Mouse (Mus musculus) megakaryocyte, adult 5-6 weeks (primary cell): ENCODE measurements around the gene Ccdc158. TPM values are rescaled to one million over a fixed set of nuclear protein-coding genes. Genes with fewer than 3 reads are reported as not detected.

ENCODE experiments used
- ATAC-seq: 2 replicates; pipeline ENCODE4 v1.8.0; 2016; ENCODE audit warnings: mild to moderate bottlenecking, inconsistent platforms; ENCODE audit not compliant: poor library complexity, severe bottlenecking
- total RNA-seq, 2 experiments: library from RNA; stranded (forward) in 1 of 2; stranded (reverse) in 1 of 2; fragments of 153-499, 151-499 nt in 1 of 2; fragments of 221-1000, 200-1000 nt in 1 of 2; gene quantifications; 2 replicates each; pipeline versions ENCODE4 v1.2.3 to v1.2.4; 2015 to 2017

Gene Ccdc158
- total RNA-seq, 2 experiments from 2014 or later, result 0.18 to 0.62 TPM

DNA sequence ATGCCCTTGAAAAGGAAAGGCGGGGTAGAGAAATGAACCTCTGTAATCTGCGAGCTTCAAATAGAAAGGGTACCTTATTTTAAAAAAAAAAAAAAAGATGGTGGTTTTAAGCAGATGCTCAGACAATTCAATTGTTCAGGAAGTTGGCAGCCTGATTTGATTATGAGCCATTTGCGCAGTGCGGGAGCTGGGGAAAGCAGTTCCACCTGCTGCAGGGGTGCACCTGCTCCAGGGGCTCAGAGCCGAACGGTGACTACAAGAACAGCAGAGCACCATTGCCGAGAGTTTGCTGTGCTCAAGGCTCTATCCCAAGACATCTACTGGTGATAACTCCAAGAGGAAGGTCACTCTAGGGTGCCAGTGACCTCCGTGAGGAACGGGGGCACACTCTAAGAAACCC is 13.5 kb upstream of the Ccdc158 start:
- ATAC-seq, result no peak

DNA sequence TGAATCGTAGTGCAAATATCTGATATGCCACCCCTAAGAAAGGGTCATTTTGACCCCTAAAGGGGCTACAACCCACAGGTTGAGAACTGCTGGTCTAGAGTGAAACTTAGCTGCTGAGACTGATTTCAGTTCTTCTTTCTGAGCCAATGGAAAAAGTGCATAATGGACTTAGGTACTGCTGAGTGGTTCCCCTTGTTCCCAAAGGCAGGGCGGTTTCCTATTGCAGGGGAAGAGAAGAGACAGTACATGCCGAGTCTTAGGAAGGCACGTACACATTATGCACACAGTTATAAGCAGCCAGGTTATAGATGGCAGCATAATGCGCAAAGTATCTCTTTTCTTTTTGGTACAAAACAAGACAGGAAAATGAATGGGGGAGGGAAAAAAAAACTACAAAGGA is 13.1 kb upstream of the Ccdc158 start:
- ATAC-seq, result peak; percentile 63

DNA sequence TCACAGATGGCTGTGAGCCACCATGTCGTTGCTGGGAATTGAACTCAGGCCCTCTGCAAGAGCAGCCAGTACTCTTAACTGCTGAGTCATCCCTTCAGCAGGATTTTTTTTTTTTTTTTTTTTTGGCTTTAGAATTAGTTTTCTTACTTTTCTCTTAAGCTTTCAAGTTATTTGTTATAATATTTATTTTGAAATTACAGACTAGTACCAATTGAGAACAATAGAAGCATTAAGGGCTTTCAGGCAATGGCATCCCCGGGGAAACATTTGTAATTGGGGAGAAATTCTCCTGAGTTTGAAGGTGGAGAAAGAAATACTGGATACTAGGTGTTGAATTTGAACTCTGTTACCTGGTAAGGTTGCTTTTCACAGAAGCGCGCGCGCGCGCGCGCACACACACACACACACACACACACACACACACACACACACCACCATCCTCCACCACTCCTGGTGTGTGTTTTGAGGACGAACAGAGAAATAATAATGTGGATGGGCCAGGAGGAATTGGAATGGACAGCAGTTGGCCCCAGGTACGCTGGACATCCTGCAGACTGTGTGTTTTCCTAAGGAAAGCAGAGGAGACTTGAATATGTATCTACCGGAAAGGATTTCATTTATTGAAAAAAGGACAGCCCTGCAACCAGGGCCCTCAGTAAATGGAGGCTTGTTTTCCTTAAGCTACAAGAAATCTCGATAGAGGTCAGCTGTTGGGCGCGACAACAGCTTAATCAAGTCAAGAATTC is 9.8 kb upstream of the Ccdc158 start:
- ATAC-seq, result no peak

DNA sequence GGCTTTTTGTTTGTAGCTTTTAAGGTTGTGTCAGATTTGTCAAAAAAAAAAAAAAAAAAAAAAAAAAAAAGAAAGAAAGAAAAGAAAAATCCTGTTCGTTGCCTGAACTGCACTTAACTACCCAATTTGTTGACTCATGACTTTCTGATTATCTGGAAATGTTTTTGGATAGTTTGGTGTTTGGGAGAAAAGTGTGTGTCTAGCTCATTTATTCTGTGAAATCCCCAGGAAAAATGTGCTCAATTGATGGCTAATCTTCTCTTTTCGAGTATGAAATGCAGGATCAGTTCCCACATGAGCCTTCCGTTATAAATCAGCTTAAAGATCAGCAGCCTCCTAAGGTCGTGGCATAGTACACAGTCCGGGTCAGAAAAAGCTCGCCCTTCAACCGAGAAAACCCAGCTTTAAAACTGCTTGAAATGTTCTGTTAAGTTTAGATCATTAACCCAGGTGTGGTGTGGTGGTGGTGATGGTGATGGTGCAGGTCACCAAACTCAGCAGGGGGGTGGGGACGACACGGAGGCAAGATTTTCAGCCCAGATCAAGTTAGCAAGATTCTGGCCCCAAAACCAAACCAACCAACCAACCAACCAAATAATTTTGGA is 8.9 kb upstream of the Ccdc158 start:
- no peak for ATAC-seq

DNA sequence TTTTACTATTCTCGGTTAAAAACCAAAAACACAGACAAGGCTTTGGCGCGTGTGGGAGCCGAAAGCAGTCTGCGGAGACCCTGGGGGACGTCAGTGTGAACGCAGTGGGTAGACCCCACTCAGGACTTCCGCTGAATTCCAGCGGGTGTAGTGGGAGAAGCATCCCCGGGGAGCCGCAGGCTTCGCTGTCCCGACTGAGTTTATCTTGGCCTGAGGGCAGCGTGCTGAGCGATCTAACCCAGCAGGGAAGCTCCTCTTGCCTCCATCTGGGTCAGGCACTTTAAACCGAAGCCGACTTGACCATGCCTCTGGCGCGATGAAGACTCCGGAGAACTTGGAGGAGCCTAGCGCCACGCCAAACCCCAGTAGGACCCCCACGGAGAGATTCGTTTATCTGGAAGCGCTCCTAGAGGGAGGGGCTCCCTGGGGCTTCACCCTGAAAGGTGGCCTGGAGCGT is 8.3 kb upstream of the Ccdc158 start, which contains the start of gene Shroom3:
Gene Shroom3 (plus strand): TSS at position 85 of the 457 bp plus-strand sequence.
- ATAC-seq, result no peak

DNA sequence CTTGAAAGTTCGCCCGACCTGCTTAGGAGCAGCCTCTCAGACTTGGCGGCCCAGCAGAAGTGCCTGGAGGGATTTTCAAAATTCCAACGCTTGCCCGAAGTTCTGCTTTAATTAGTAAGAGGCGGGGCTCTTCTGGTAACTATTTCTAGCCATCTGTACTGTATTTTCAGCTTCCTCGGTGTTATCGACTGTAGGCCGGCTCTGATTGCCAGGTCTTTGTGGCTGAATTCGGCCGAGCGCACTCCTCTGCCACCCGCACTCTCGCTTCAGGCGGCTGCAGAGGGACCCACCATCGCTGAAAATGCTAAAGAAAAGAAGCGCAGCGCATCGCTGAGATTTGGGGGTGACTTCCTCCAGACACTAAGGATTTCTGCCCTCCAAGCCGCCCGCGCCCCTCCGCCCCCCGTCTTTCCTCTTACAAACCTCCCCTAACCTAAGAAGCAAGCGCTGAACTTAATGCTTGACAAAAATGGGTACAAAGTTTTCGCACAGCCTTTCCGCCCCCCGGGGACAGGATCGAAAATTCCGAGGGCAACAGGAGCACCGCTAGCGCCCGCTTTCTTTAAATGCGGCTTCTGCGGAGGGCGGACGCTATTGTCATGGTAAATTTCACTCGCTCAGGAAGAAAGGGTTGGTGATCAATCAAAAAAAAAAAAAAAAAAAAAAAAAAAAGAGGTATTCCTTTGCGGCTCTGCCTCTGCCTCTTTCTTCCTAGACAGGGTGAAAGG is 7.7 kb upstream of the Ccdc158 start:
- no peak for ATAC-seq

DNA sequence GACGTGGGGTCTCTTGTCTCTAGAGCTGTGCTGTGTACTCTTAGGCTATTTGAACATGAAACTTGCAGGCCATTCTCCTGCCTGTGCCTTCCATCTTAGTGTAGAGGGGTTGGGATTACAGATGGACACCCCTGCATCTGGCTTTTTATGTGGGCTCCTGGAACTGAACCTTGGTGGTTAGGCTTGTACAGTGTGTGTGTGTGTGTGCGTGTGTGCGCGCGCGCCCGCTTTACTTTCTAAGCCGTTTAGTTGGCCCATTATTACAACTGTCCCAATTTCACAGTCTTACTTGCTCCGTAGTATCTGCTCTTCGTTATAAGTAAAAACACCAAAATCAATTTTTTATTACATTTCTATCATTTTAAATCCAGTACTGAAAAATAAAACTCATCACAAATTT is 6.8 kb upstream of the Ccdc158 start:
- no peak for ATAC-seq

DNA sequence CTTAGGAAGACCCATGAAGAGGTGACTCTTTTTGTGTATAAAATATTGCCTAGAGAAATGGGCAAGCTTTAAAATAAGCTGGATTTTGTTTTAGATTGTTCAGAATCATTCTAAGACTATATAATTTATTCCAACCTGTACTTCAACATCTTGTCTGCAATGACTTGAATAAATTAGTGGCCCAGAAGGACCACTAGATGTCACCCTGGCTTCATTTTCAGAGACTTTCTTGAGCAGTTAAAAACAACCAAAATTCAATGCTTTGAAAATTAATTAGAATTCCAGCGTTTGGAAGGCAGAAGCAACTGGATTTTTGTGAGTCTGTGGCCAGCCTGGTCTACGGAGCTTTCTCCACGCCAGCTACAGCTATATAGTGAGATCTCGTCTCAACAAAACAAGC is 4.4 kb upstream of the Ccdc158 start:
- ATAC-seq, result no peak

DNA sequence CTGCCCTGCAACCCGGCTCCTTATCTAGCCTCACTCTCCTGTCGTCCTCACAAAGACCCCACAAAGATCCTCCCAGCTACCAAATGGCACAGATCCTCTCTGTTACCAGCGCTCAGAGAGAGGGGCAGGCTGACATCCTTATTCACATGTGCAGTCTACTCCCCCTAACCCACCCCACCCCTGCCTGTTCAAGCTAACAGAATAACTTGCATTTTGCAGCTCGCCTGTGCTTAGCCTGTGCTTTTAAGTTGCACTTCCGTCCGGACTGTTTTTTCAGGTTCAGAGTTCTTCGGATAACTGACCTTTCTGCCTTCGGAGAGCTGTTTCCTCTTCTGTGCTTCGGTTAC is 476 bp upstream of the Ccdc158 start:
- ATAC-seq, result peak; percentile 14; the same call in 1 of the 2 replicates

DNA sequence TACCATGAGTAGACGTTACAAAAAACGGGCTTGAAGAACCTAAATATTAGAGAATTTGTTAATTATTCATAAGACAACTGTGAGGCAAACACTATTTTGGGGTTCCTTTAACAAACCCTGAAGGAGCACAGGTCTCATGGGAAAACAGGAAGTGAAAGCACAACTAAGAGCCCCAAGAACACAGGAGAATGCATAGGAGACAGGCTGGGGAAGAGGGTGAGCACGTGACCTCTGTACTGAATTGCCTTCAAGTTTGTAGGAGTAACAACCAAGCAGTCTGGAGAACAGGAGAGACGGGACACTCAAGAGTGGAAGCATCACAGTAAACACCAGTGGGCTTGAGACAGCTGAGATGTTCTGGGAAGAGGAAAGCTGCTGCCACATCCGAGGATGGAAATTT is 8.2 kb downstream of the Ccdc158 start:
- peak; percentile 60 for ATAC-seq

DNA sequence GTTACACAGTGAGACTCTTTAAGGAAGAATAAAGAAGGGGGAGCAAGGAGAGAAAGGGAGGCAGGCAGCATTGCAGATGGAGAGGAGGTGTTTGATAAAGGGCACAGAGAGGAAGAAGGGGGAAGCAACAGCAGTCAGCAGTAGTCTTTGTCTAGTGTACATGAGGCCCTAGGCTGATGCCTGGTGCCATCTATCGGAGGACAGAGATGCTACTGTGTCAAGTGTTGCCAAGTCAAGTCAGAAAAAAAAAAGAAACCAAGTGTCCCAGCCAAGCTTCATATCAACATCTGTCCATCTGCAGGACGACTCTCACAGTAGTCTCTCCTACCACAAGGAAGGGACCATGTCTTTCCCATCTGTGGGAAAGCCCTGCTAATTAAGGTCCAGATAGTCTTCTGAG is 10.8 kb downstream of the Ccdc158 start:
- no peak for ATAC-seq

DNA sequence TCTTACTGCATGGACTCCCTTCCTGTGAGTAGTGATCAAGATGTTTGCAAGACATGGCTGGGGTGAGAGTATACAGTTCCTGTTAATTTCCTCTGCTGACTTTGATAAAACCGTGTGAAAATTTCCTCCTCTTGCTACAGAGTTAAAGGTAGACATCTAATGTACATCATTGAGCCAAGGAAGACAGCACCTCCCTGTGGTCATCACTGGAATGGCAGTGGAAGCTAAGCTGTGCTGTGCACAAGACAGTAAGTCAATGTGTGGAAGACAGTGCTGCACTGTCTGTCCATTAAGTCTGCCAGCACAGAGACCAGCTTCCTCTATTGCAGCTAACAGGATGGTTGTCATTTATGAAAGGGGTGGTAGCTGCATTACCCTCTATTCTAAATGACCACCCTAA is 18.8 kb downstream of the Ccdc158 start:
- peak; percentile 88 for ATAC-seq

DNA sequence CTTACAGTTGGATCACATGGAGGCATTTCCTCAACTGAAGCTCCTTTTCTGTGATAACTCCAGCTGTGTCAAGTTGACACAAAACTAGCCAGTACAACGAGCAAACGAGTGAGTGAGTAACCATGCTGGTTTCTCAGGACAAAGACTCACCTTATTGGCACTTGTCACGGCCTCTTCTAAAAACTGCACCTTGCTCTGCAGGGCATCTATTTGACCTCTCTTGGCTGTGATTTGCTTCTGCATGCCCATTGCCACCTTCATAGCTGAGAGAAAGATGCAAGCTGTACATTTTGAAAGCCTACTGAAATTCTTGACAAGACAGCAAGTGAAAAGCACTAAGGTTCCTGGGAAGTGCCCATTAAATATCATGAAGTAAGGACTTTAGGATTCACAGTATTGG is 34.2 kb downstream of the Ccdc158 start:
- ATAC-seq, result no peak

DNA sequence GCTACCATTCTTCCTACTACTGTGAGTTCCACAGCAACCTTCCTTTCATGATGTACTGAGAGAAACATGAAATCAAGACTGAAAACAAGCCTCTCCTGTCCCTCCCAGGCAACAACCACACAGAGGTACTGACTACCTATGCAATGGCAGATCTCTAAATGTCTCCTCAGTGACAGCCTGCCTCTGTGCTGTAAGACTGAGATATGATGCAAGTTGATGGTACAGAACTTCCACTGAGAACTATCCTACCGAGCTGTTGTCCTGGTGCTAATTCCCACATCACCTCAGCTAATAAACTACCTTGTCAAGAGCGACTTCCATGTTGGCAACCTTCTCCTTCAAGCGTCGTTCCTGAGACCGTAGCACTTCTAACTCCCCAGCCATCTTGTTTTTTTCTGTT is 39.2 kb downstream of the Ccdc158 start:
- ATAC-seq, result no peak

DNA sequence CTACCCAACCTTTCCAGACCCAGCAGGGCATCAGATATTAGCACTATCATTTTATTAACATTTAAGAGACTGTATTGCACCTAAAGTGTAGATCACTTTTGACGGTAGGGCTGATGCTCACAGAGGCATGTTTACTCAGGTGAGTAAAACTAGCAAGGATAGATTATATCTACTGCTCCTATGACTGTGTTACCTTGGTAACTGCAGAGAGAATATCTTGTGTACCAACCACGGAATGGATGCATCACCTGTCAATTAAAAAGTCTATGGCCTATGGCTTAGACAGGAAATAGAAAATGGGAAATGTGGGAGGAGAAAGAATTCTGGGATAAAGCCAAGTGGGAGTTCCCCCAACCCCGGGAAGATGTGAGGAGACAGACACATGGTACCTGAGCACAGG is 40.2 kb downstream of the Ccdc158 start:
- no peak for ATAC-seq

DNA sequence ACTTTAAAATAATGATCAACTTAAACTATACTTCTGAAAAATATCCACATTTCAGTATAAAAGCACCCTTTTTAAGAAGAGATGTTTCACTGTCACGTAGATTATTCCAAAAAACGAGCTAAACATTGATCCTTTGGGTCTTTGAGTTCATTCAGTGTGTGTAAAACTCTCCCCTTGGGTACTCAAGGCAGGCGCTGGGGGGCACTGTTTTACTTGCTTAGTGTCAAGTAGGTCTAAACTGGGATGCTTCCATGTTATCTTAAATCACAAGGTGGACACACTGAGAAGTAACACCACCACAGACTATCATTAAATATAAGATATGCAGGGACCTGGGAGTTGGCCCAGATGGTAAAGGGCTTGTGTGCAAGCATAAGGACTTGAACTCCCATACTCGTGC is 41.5 kb downstream of the Ccdc158 start:
- ATAC-seq, result no peak

DNA sequence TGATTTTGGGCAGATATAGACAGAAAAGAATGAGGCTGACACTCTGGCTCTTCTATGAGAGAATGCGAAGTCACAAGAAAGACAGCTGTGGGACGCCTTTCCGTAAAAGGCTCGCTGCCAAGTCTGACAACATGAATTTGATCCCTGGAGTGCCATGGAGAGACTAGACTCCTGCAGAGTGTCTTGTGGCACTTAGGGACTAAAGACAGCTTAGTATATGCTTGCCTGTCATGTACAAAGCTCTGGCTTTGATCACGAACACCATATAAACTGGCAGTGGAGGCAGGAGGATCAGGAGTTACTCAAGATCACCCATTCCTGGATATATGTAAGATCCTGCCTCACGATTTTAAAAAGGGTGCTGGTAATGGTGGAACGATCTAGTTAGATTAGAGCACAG is 47.2 kb downstream of the Ccdc158 start:
- no peak for ATAC-seq

DNA sequence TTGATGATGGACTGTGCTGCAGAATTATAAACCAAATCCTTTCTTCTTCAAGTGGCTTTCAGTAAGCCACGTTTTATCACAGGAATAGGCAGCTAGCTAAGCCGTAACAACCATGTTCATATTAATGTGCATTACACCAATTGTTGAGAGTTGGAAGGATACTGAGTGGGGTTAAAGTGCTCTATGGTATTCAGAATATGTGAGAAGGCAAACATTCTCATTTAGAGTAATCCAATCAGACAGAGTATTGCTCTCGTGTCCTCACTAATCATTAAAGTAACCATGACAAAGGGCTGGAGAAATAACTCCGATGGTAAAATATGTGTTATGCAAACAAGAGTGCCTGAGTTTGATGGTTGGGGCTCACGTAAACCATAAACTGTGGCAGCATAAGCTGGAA is 53.2 kb downstream of the Ccdc158 start:
- no peak for ATAC-seq

DNA sequence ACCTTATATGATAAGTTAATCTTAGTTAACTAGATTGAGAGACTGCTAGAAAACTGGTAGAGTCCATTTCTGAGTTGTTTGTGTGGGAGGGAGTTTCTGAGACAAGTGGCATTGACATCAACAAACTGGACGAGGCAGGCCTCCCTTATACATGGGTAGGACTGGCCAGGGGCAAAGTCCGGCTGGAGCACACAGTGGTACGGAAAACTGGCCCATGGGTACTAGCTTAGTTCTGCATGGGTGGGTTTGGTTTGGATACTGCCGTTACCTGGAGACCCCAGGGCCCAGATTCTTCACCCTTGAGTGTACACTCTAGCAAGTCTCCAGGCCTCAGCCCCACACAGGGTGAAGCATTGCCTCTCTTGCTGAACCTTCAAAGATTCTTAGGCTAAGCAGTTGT is 62.3 kb downstream of the Ccdc158 start:
- no peak for ATAC-seq

DNA sequence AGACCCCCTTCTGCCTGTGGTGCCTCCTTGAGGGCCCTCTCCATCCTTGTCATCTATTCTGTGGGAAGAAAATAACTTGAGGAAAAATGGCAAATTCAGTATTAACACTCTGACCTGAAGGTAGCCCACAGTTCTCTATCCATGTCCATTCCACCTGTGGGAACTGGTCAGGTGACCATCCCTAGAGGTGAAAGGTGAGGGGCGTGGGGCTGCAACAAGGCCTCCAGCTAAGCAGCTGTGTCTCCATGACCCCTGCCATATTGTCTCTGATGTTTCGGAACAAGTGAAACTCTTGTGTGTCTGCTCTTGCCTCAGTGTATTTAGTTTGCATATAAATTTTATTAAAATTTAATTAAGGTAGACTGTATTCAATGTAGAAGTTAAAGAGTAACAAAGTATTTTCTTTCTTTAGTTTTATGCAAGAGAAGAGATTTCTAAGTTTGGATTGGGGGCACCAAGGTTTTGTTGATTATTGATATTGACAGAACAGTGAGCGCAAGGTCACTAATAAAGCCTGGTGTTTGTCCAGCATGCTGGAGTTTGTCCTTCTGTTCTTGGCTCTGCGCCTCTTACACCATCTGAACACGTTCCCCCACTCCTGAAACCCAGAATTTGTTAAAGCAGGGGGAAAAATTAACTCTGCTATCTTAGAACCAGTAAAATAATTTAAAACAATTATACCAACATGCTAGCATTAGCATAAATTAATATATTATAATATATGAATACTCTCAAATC is 67.4 kb downstream of the Ccdc158 start:
- no peak for ATAC-seq
